Comparison of ENCODE assay signal across 9 mouse cellular contexts in genomic region chr7:45712022-45712757, GRCm38 (mm10). TPM values are rescaled to one million over a fixed set of nuclear protein-coding genes. Genes with fewer than 3 reads are reported as not detected.
DNase-seq lines count a peak whose midpoint lies in the region; ATAC-seq and TF ChIP-seq lines count a peak whose summit lies in the region.
"Had no signal": no experiment of that assay in that cellular context is flagged by ENCODE, and none has a peak within 500 bp of the region (broad histone marks: within the 10 kb centered on the region; RNA-seq: fewer than 3 reads in every experiment).

No protein-coding gene starts in this region.

- no peak for TF ChIP-seq CTCF in forebrain, postnatal 0 days (IDR thresholded peaks at IDR 0.05; ENCODE audit: low read depth)

- H3K27me3 ChIP-seq in embryonic facial prominence, embryonic 10.5 days (replicated peaks; ENCODE audit: low read depth, poor library complexity, severe bottlenecking): no peaks in the 10 kb centered on the region
- no peaks in the 10 kb centered on the region for H3K27me3 ChIP-seq in forebrain, postnatal 0 days (ENCODE audit: insufficient read depth, low read length)
- H3K27me3 ChIP-seq: forebrain, embryonic 12.5 days had no signal

- H3K9ac ChIP-seq in forebrain, postnatal 0 days: no peak overlapping the region
- H3K9ac ChIP-seq: forebrain, embryonic 12.5 days had no signal

- no peak for ATAC-seq in forebrain, postnatal 0 days

- no peaks in the 10 kb centered on the region for H3K9me3 ChIP-seq in embryonic facial prominence, embryonic 10.5 days
- no peaks in the 10 kb centered on the region for H3K9me3 ChIP-seq in forebrain, postnatal 0 days (ENCODE audit: low read length)
- H3K9me3 ChIP-seq: forebrain, embryonic 12.5 days had no signal

- H3K4me2 ChIP-seq in forebrain, postnatal 0 days (ENCODE audit: low read depth): no peak overlapping the region
- H3K4me2 ChIP-seq: forebrain, embryonic 12.5 days had no signal

- H3K27ac ChIP-seq in embryonic facial prominence, embryonic 10.5 days (replicated peaks): no peak overlapping the region
- no peak overlapping the region for H3K27ac ChIP-seq in forebrain, postnatal 0 days (ENCODE audit: low read depth, low read length)
- H3K27ac ChIP-seq: forebrain, embryonic 12.5 days had no signal

- H3K4me3 ChIP-seq in embryonic facial prominence, embryonic 10.5 days: peak overlapping the region; percentile 14; the same call in 1 of the 2 replicates
- no peak overlapping the region for H3K4me3 ChIP-seq in forebrain, postnatal 0 days (ENCODE audit: low read depth, low read length)
- H3K4me3 ChIP-seq: forebrain, embryonic 12.5 days had no signal

- 89% methylated on average over 21 of the region's 21 CpGs for WGBS in embryonic facial prominence, embryonic 10.5 days
- 90% methylated on average over 21 of the region's 21 CpGs for WGBS in forebrain, postnatal 0 days

- intact Hi-C loops in heart, postnatal 14 days (cut with DNase I): no loop called here

- peak; percentile 52 to 59 for DNase-seq in heart, adult 18-20 months
- DNase-seq in heart, postnatal 14 days: no peak
- peak; percentile 72 for DNase-seq in R1 (ENCODE audit: low read depth, low spot score)
- DNase-seq in embryonic facial prominence, embryonic 10.5 days (ENCODE audit: low spot score): no peak
- peak; percentile 64 for DNase-seq in lung, postnatal 14 days
- no peak for DNase-seq in forebrain, postnatal 0 days
- DNase-seq in spleen, postnatal 14 days (ENCODE audit: low spot score in 2 of 2): no peak
- DNase-seq in layer of hippocampus, adult 18-20 months (ENCODE audit: low spot score in 2 of 2): no peak

- H3K36me3 ChIP-seq in embryonic facial prominence, embryonic 10.5 days (replicated peaks): peaks cover 52% of the 10 kb centered on the region
- H3K36me3 ChIP-seq in forebrain, postnatal 0 days (ENCODE audit: insufficient read depth): peaks cover 35% of the 10 kb centered on the region

- H3K4me1 ChIP-seq in embryonic facial prominence, embryonic 10.5 days: peaks cover 74% of the 10 kb centered on the region
- H3K4me1 ChIP-seq in forebrain, postnatal 0 days (ENCODE audit: insufficient read depth): peaks cover 28% of the 10 kb centered on the region

RNA-seq across cellular contexts. Expression of gene Rpl18, which starts 3.1 kb away (rescaled TPM):
- total RNA-seq in heart, adult 18-20 months (2021): 100 to 1,000 TPM; 574 to 615 TPM
- total RNA-seq in heart, postnatal 14 days (2021): 100 to 1,000 TPM; 552 to 626 TPM
- polyA plus RNA-seq in embryonic facial prominence, embryonic 10.5 days (2016; fragmentation: Nextera tagmentation; extraction: Ambion mirVana): 1,168 and 1,206 TPM in 2 replicates
- 891 and 1,057 TPM in 2 replicates for total RNA-seq in forebrain, postnatal 0 days (2014; rRNA removed)
- 517 and 655 TPM in 2 replicates for polyA plus RNA-seq in forebrain, postnatal 0 days (2015; fragmentation: Nextera tagmentation; extraction: Ambion mirVana)
- total RNA-seq in layer of hippocampus, adult 18-20 months (2021): 100 to 1,000 TPM; 359 to 364 TPM

RNA-seq across cellular contexts. Expression of gene Sphk2, which starts 5.6 kb away (rescaled TPM):
- 10 to 100 TPM; 18.4 to 20.2 TPM for total RNA-seq in heart, adult 18-20 months (2021)
- total RNA-seq in heart, postnatal 14 days (2021): 10 to 100 TPM; 17.5 to 18.8 TPM
- polyA plus RNA-seq in embryonic facial prominence, embryonic 10.5 days (2016; fragmentation: Nextera tagmentation; extraction: Ambion mirVana): 41.5 and 42.1 TPM in 2 replicates
- total RNA-seq in forebrain, postnatal 0 days (2014; rRNA removed): 19.6 and 21.5 TPM in 2 replicates
- polyA plus RNA-seq in forebrain, postnatal 0 days (2015; fragmentation: Nextera tagmentation; extraction: Ambion mirVana): 16.5 and 18.7 TPM in 2 replicates
- total RNA-seq in layer of hippocampus, adult 18-20 months (2021): 10 to 100 TPM; 35.8 to 37.2 TPM

RNA-seq across cellular contexts. Expression of gene Dbp, which starts 7.3 kb away (rescaled TPM):
- total RNA-seq in heart, adult 18-20 months (2021): 10 to 100 TPM; 12.1 to 15.0 TPM
- 10 to 100 TPM; 24.7 to 27.1 TPM for total RNA-seq in heart, postnatal 14 days (2021)
- 3.6 and 4.3 TPM in 2 replicates for polyA plus RNA-seq in embryonic facial prominence, embryonic 10.5 days (2016; fragmentation: Nextera tagmentation; extraction: Ambion mirVana)
- 9.0 and 11.7 TPM in 2 replicates for total RNA-seq in forebrain, postnatal 0 days (2014; rRNA removed)
- polyA plus RNA-seq in forebrain, postnatal 0 days (2015; fragmentation: Nextera tagmentation; extraction: Ambion mirVana): 6.4 and 6.6 TPM in 2 replicates
- total RNA-seq in layer of hippocampus, adult 18-20 months (2021): 10 to 100 TPM; 47.6 to 50.2 TPM

RNA-seq across cellular contexts. Expression of gene Fam83e, which starts 8.8 kb away (rescaled TPM):
- total RNA-seq in heart, adult 18-20 months (2021): under 1 TPM; 0.30 to 0.62 TPM
- total RNA-seq in heart, postnatal 14 days (2021): under 1 TPM; 0.17 to 0.24 TPM
- 1.8 and 2.2 TPM in 2 replicates for polyA plus RNA-seq in embryonic facial prominence, embryonic 10.5 days (2016; fragmentation: Nextera tagmentation; extraction: Ambion mirVana)
- 0.31 and 0.33 TPM in 2 replicates for total RNA-seq in forebrain, postnatal 0 days (2014; rRNA removed)
- 0.09 TPM in 1 of 2 replicates, not detected in the other for polyA plus RNA-seq in forebrain, postnatal 0 days (2015; fragmentation: Nextera tagmentation; extraction: Ambion mirVana)
- total RNA-seq in layer of hippocampus, adult 18-20 months (2021): under 1 TPM; 0.25 to 0.27 TPM

RNA-seq across cellular contexts. Expression of gene Car11, which starts 12.5 kb away (rescaled TPM):
- 1 to 10 TPM; 3.4 to 5.9 TPM for total RNA-seq in heart, adult 18-20 months (2021)
- 1 to 10 TPM; 4.3 to 6.6 TPM for total RNA-seq in heart, postnatal 14 days (2021)
- 8.5 and 9.1 TPM in 2 replicates for polyA plus RNA-seq in embryonic facial prominence, embryonic 10.5 days (2016; fragmentation: Nextera tagmentation; extraction: Ambion mirVana)
- 104 and 122 TPM in 2 replicates for total RNA-seq in forebrain, postnatal 0 days (2014; rRNA removed)
- polyA plus RNA-seq in forebrain, postnatal 0 days (2015; fragmentation: Nextera tagmentation; extraction: Ambion mirVana): 92.1 and 102 TPM in 2 replicates
- 100 to 1,000 TPM; 182 TPM for total RNA-seq in layer of hippocampus, adult 18-20 months (2021)

Comparison
In these comparisons a context has a peak if more than half of its experiments do, and no peak if none do; other contexts are left out.
1. DNase-seq: peak in heart, adult 18-20 months (2 of 2), R1 (single experiment) and lung, postnatal 14 days (single experiment); none in heart, postnatal 14 days (0 of 2), embryonic facial prominence, embryonic 10.5 days (single experiment), forebrain, postnatal 0 days (single experiment), spleen, postnatal 14 days (0 of 2) and layer of hippocampus, adult 18-20 months (0 of 2).